Mouse (Mus musculus): ENCODE results near the gene Serpina3b. TPM values are rescaled to one million over a fixed set of nuclear protein-coding genes. Genes with fewer than 3 reads are reported as not detected.

Gene Serpina3b
- polyA plus RNA-seq, 1 experiment from 2014 or later, result not detected

DNA sequence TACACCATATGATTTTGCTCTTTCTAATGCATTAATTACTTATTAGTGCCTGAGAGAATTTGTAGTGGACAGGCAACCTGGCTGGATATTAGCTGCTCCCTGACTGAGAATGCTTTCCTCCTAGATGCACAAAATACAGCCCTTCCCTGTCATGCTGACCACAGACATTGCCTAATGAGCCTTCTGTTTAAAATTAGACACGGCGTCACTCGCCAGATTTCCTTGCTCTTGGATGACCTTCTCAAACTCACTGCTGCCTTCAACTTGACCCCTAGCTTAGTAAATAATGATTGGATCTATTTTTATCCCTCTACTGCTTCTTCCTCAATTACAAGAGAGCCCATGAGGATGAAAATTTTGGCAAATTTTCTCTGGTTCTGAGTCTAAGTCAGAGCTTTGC, 47.0 kb downstream of the Serpina3b start:
- peak; percentile 2 for DNase-seq
- Histone ChIP-seq H3K4me1 (ENCODE audit: insufficient read depth) (no peaks in the 10 kb centered on the region), H3K36me3 (ENCODE audit: insufficient read depth) (no peaks in the 10 kb centered on the region), H3K9me3 (ENCODE audit: low read depth, low read length) (no peaks in the 10 kb centered on the region), H3K4me2 (no peak overlapping the region), H3K27ac (ENCODE audit: low read depth) (no peak overlapping the region), H3K27me3 (ENCODE audit: insufficient read depth, low read length) (no peaks in the 10 kb centered on the region), H3K4me3 (ENCODE audit: low read depth, low read length) (no peak overlapping the region), H3K9ac (no peak overlapping the region)
- ATAC-seq (ENCODE audit: insufficient read depth), result no peak
- 61% methylated on average over 3 of the region's 3 CpGs for WGBS
- no peak for TF ChIP-seq CTCF (IDR thresholded peaks at IDR 0.05; ENCODE audit: low read depth)

DNA sequence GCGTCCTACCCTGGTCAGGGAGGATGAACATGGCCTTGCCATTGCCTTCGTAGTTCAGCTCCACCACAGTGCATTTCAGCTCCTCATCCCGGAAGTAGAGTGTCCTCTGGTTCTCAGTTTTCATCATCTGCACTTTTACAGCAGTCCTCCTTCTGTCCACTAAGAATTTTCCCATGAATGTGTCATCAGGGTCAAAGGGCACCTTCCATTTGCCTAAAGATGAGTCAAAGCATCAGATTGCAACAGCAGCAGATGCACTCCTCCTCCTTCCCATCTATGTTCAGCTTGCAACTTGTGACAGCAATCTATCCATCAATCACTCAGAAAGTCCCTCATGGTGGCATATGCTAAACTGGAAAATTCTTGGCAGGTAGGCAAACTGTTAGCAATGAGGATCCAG, 47.8 kb downstream of the Serpina3b start:
- 75% methylated on average over 3 of the region's 3 CpGs for WGBS
- DNase-seq (no peak), ATAC-seq (ENCODE audit: insufficient read depth) (no peak)
- no peak for TF ChIP-seq CTCF (IDR thresholded peaks at IDR 0.05; ENCODE audit: low read depth)
- no peaks in the 10 kb centered on the region for H3K27me3 ChIP-seq (ENCODE audit: insufficient read depth, low read length)
- H3K9ac ChIP-seq, result no peak overlapping the region
- H3K36me3 ChIP-seq (ENCODE audit: insufficient read depth), result no peaks in the 10 kb centered on the region
- no peak overlapping the region for H3K4me3 ChIP-seq (ENCODE audit: low read depth, low read length)
- H3K27ac ChIP-seq (ENCODE audit: low read depth), result no peak overlapping the region
- H3K9me3 ChIP-seq (ENCODE audit: low read depth, low read length), result no peaks in the 10 kb centered on the region
- H3K4me2 ChIP-seq, result no peak overlapping the region
- H3K4me1 ChIP-seq (ENCODE audit: insufficient read depth), result no peaks in the 10 kb centered on the region

DNA sequence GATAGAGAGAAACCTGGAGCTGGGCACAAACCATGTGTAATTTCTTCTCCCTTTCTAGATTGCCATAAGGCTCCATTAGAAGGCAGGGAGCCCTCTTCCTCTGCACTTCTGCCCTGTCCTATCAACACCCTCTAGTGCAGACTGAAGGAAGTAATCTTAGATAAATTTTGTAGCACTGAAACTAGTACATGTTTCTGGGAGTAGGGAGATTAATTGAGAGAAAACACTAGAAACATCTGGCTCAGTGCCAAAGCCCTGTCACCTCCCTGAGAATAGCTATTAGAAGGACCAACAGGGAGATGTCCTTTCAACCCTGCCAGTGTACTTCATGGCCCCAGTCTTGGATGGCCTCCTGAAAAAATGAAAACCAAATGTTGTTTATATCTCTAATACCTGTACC, 50.8 kb downstream of the Serpina3b start:
- Histone ChIP-seq H3K27me3 (ENCODE audit: insufficient read depth, low read length) (no peaks in the 10 kb centered on the region), H3K9ac (no peak overlapping the region), H3K36me3 (ENCODE audit: insufficient read depth) (no peaks in the 10 kb centered on the region), H3K27ac (ENCODE audit: low read depth) (no peak overlapping the region), H3K9me3 (ENCODE audit: low read depth, low read length) (no peaks in the 10 kb centered on the region), H3K4me1 (ENCODE audit: insufficient read depth) (no peaks in the 10 kb centered on the region), H3K4me2 (no peak overlapping the region), H3K4me3 (ENCODE audit: low read depth, low read length) (no peak overlapping the region)
- TF ChIP-seq CTCF (IDR thresholded peaks at IDR 0.05; ENCODE audit: low read depth), result no peak
- DNase-seq (peak; percentile 21), ATAC-seq (ENCODE audit: insufficient read depth) (no peak)

DNA sequence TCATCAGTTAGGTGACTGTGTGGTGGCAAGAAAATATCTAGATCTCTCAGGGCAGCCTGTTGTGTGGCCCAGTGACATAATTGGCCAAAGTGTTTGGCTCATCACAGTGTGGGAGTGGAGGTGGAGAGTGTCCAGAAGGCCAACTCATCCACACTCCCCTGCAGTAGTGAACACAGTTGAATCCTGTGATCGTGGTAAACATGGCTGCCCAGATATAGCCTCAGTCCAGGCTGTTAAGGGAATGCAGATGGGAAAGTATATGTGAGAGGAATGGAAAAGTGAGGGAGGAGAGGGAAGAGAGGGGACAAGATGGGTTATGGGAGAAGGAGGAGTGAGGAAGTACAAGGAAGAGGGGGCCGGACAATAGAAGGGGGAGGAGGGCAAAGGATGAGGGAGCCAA, 51.2 kb downstream of the Serpina3b start:
- no peak overlapping the region for H3K4me3 ChIP-seq (ENCODE audit: low read depth, low read length)
- no peaks in the 10 kb centered on the region for H3K9me3 ChIP-seq (ENCODE audit: low read depth, low read length)
- H3K4me2 ChIP-seq, result no peak overlapping the region
- no peak for TF ChIP-seq CTCF (IDR thresholded peaks at IDR 0.05; ENCODE audit: low read depth)
- no peak overlapping the region for H3K27ac ChIP-seq (ENCODE audit: low read depth)
- no peak overlapping the region for H3K9ac ChIP-seq
- H3K36me3 ChIP-seq (ENCODE audit: insufficient read depth), result no peaks in the 10 kb centered on the region
- H3K27me3 ChIP-seq (ENCODE audit: insufficient read depth, low read length), result no peaks in the 10 kb centered on the region
- DNase-seq, result no peak
- 74% methylated on average over 2 of the region's 2 CpGs for WGBS
- no peak for ATAC-seq (ENCODE audit: insufficient read depth)
- no peaks in the 10 kb centered on the region for H3K4me1 ChIP-seq (ENCODE audit: insufficient read depth)

DNA sequence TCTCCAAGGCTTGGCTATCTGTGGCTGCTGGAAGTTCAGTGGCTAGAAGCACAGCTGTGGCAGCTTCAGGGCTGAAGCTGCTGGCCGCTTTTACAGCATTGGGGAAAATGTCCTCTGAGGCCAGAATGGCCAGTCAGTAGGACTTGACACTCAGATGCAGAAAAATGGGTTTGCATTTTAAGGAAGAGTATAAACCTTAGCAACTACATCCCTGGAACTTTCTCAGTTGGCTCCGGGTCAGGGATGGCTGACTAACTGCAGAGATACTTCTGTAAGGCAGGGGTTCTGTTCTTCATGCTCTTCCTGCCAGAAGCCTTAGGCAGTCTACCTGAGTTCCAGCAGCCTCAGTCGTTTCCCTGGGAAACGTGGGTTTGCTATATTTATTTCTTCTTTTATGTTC, 57.2 kb downstream of the Serpina3b start:
- Histone ChIP-seq H3K36me3 (ENCODE audit: insufficient read depth) (no peaks in the 10 kb centered on the region), H3K4me1 (ENCODE audit: insufficient read depth) (no peaks in the 10 kb centered on the region), H3K4me3 (ENCODE audit: low read depth, low read length) (no peak overlapping the region), H3K4me2 (no peak overlapping the region), H3K27ac (ENCODE audit: low read depth) (no peak overlapping the region), H3K9ac (no peak overlapping the region), H3K27me3 (ENCODE audit: insufficient read depth, low read length) (no peaks in the 10 kb centered on the region), H3K9me3 (ENCODE audit: low read depth, low read length) (no peaks in the 10 kb centered on the region)
- no peak for TF ChIP-seq CTCF (IDR thresholded peaks at IDR 0.05; ENCODE audit: low read depth)
- DNase-seq, result no peak
- ATAC-seq (ENCODE audit: insufficient read depth), result no peak
- 70% methylated on average over 4 of the region's 4 CpGs for WGBS

DNA sequence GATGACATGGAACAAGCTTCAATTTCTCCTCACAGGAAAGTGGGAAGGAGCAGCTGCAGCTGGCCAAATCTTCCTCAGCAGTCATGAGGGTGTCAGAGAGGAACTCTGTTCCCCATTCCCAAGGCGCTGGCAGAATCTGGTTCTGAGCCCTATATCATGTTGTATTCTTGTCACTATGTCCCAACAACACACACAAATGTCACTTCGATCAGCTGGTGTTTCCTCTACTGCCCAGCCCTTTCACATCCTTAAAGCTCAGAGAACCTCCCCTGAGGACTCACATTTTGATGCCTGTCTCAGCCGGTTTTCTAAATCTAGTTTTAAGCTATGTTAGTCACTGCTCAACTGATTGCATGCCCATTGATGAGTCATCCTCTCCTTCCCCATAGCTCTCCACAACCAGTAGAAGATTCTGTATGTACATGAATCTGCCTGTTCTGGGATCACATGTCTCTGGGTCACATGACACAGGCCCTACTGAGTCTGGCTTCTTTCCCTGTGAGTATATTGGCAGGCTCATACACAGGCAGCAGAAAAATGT, 58.3 kb downstream of the Serpina3b start:
- Histone ChIP-seq H3K4me3 (ENCODE audit: low read depth, low read length) (no peak overlapping the region), H3K27ac (ENCODE audit: low read depth) (no peak overlapping the region), H3K27me3 (ENCODE audit: insufficient read depth, low read length) (no peaks in the 10 kb centered on the region), H3K9me3 (ENCODE audit: low read depth, low read length) (no peaks in the 10 kb centered on the region), H3K4me2 (no peak overlapping the region), H3K9ac (no peak overlapping the region), H3K36me3 (ENCODE audit: insufficient read depth) (no peaks in the 10 kb centered on the region), H3K4me1 (ENCODE audit: insufficient read depth) (no peaks in the 10 kb centered on the region)
- WGBS, result 58% methylated on average over 3 of the region's 3 CpGs
- ATAC-seq (ENCODE audit: insufficient read depth) (peak; percentile 67; the same call in 1 of the 2 replicates), DNase-seq (peak; percentile 47)
- TF ChIP-seq CTCF (IDR thresholded peaks at IDR 0.05; ENCODE audit: low read depth), result no peak

Other genes with a start within 250 kb of the Serpina3b start
- gene Serpina1c, start 223.1 kb upstream of the Serpina3b start, polyA plus RNA-seq (2014; fragmentation: Nextera tagmentation; extraction: Ambion mirVana), result not detected in 2 replicates
- gene Serpina1e, start 169.0 kb upstream of the Serpina3b start, polyA plus RNA-seq (2014; fragmentation: Nextera tagmentation; extraction: Ambion mirVana), result 0.16 TPM in 1 of 2 replicates, not detected in the other
- not detected in 2 replicates for gene Serpina11, start 138.0 kb upstream of the Serpina3b start, polyA plus RNA-seq (2014; fragmentation: Nextera tagmentation; extraction: Ambion mirVana)
- gene Serpina9, start 114.2 kb upstream of the Serpina3b start, polyA plus RNA-seq (2014; fragmentation: Nextera tagmentation; extraction: Ambion mirVana), result not detected in 2 replicates
- gene Serpina12, start 83.6 kb upstream of the Serpina3b start, polyA plus RNA-seq (2014; fragmentation: Nextera tagmentation; extraction: Ambion mirVana), result not detected in 2 replicates
- not detected in 2 replicates for gene Serpina5, start 26.9 kb upstream of the Serpina3b start, polyA plus RNA-seq (2014; fragmentation: Nextera tagmentation; extraction: Ambion mirVana)
- not detected in 2 replicates for gene Serpina3a, start 15.3 kb upstream of the Serpina3b start, polyA plus RNA-seq (2014; fragmentation: Nextera tagmentation; extraction: Ambion mirVana)
- not detected in 2 replicates for gene Serpina3c, start 25.9 kb downstream of the Serpina3b start, polyA plus RNA-seq (2014; fragmentation: Nextera tagmentation; extraction: Ambion mirVana)
- gene Serpina3f, start 86.5 kb downstream of the Serpina3b start, polyA plus RNA-seq (2014; fragmentation: Nextera tagmentation; extraction: Ambion mirVana), result 0.12 TPM in 1 of 2 replicates, not detected in the other
- 0.50 and 0.99 TPM in 2 replicates for gene Serpina3g, start 108.2 kb downstream of the Serpina3b start, polyA plus RNA-seq (2014; fragmentation: Nextera tagmentation; extraction: Ambion mirVana)
- gene Serpina3i, start 135.1 kb downstream of the Serpina3b start, polyA plus RNA-seq (2014; fragmentation: Nextera tagmentation; extraction: Ambion mirVana), result not detected in 2 replicates
- gene Serpina3j, start 186.6 kb downstream of the Serpina3b start, polyA plus RNA-seq (2014; fragmentation: Nextera tagmentation; extraction: Ambion mirVana), result not detected in 2 replicates
- not detected in 2 replicates for gene Serpina3k, start 210.5 kb downstream of the Serpina3b start, polyA plus RNA-seq (2014; fragmentation: Nextera tagmentation; extraction: Ambion mirVana)
- not detected in 2 replicates for gene Serpina3m, start 210.5 kb downstream of the Serpina3b start, polyA plus RNA-seq (2014; fragmentation: Nextera tagmentation; extraction: Ambion mirVana)